Mouse (Mus musculus) lung, postnatal 0 days (tissue): Measurements from ENCODE around the gene Cyp3a57.
"Not testable (repeated sequence)": the region's sequence is repeated elsewhere in the genome, so short reads cannot be mapped to it uniquely, and the experiment has no call there.

Experiments used
- CTCF ChIP-seq: IDR thresholded peaks from 2 replicates; pipeline ENCODE4 v1.5.1; 2016; ENCODE audit warnings: antibody characterized with exemption, mild to moderate bottlenecking
- EP300 ChIP-seq: IDR thresholded peaks from 2 replicates; pipeline ENCODE4 v1.6.1; 2016; ENCODE audit warnings: antibody characterized with exemption, mild to moderate bottlenecking, control low read depth

DNA sequence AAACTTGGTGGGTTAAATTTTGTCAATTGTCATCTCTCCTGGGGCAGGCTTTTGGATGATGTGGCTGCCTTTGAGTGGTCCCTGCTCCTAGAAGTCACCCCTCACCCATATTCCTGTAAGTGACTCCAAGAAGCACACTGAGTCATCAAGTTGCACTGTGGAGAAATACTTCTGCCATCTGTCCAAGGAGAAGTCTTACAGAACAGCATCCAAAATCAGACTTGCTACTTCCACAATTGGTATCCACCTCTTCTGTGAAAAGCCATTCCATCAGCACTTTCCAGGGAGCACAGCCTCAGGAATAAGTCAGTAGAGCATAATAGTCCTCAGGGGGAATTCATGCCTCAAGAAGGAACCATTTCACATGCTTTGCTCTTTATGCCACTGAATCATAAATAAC is 6.3 kb upstream of the Cyp3a57 start:
- not testable (repeated sequence) for TF ChIP-seq EP300, CTCF
